Mouse (Mus musculus) retina, embryonic 14.5 days (tissue): ENCODE measurements around the gene Mllt11.

ENCODE experiments used
- DNase-seq: peaks from one replicate; pipeline ENCODE4 v3.0.0-alpha.2; 2015; ENCODE audit warnings: low spot score

The Mllt11 gene

GRCm38 (mm10) chr3:95231298-95232221, at the start of gene Mllt11:
Gene Mllt11, minus strand, starts transcription at chr3:95232171.
- DNase-seq = no peak

GRCm38 (mm10) chr3:95281216-95282126, 49.5 kb upstream of the Mllt11 start, which contains the start of the genes Mindy1 and Prune1:
Gene Mindy1, plus strand, starts transcription at chr3:95281345.
Gene Prune1, minus strand, starts transcription at chr3:95282076.
- DNase-seq = peak; percentile 99

- peak; percentile 10 for DNase-seq
Measured at GRCm38 (mm10) chr3:95280747-95281146, 48.8 kb upstream of the Mllt11 start.

GRCm38 (mm10) chr3:95277149-95277551, 45.2 kb upstream of the Mllt11 start:
- DNase-seq = peak; percentile 12

GRCm38 (mm10) chr3:95276428-95276934, 44.5 kb upstream of the Mllt11 start:
- no peak for DNase-seq

GRCm38 (mm10) chr3:95275161-95275560, 43.2 kb upstream of the Mllt11 start:
- no peak for DNase-seq

GRCm38 (mm10) chr3:95274453-95274852, 42.5 kb upstream of the Mllt11 start:
- no peak for DNase-seq

GRCm38 (mm10) chr3:95273471-95273870, 41.5 kb upstream of the Mllt11 start:
- DNase-seq = no peak

- DNase-seq = no peak
Measured at GRCm38 (mm10) chr3:95270766-95271364, 38.9 kb upstream of the Mllt11 start.

- DNase-seq = no peak
Measured at GRCm38 (mm10) chr3:95269789-95270188, 37.8 kb upstream of the Mllt11 start.

- DNase-seq = no peak
Measured at GRCm38 (mm10) chr3:95267855-95268254, 35.9 kb upstream of the Mllt11 start.

- DNase-seq = no peak
Measured at GRCm38 (mm10) chr3:95266052-95266451, 34.1 kb upstream of the Mllt11 start.

- no peak for DNase-seq
Measured at GRCm38 (mm10) chr3:95264724-95265123, 32.8 kb upstream of the Mllt11 start.

GRCm38 (mm10) chr3:95263089-95263739, 31.2 kb upstream of the Mllt11 start:
- DNase-seq = peak; percentile 74

GRCm38 (mm10) chr3:95261975-95262374, 30.0 kb upstream of the Mllt11 start:
- DNase-seq = no peak

GRCm38 (mm10) chr3:95256931-95257330, 25.0 kb upstream of the Mllt11 start:
- no peak for DNase-seq

- no peak for DNase-seq
Measured at GRCm38 (mm10) chr3:95250783-95251424, 18.9 kb upstream of the Mllt11 start, which contains the start of gene Bnipl. Gene Bnipl, minus strand, starts transcription at chr3:95251193.

GRCm38 (mm10) chr3:95250361-95250760, 18.4 kb upstream of the Mllt11 start:
- no peak for DNase-seq

- DNase-seq = no peak
Measured at GRCm38 (mm10) chr3:95247660-95248336, 15.8 kb upstream of the Mllt11 start.
